Mouse (Mus musculus) cortical plate, adult 2 months (tissue): ENCODE results near the gene Birc2.

Experiments used
- CTCF ChIP-seq: fragments of 200-500 bp; IDR thresholded peaks from 2 replicates; pipeline ENCODE4 v1.5.1; 2011; ENCODE audit warnings: mild to moderate bottlenecking, control low read depth, low read length; ENCODE audit not compliant: insufficient read depth; ENCODE audit errors: extremely low read depth
- POLR2A ChIP-seq: fragments of 200-500 bp; IDR thresholded peaks from 2 replicates; pipeline ENCODE4 v1.6.1; 2011; ENCODE audit warnings: mild to moderate bottlenecking, low read length, control low read depth; ENCODE audit not compliant: insufficient read depth; ENCODE audit errors: extremely low read depth

DNA sequence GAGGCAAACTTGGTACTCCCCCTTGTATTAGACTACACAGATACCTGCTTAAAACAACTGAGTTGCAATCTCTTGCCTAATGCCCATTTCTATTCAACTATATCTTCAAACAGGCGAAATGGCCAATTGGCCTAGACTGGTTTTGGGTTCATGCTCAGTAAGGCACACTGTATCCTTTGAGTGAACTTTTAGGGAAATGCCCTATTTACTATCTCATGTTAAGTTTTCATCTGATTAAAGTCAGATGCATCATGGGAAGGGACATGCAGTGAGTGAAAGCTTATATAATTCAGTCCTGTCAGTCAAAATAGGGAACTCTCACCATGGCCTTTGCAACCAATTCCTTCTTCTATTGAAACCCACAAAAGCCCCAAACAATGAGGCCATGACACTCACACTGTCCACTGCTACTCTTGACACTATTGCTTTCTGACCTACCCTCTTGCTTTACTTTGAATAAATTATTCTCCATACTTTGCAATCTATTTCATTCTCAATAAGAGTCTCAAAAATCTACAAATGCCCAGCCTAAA lies 9.9 kb upstream of the Birc2 start:
- TF ChIP-seq POLR2A (no peak), CTCF (no peak)
